Mouse (Mus musculus) heart, embryonic 11.5 days (tissue): ENCODE measurements at regions not wholly inside any gene's neighbourhood (a gene's known extent, or its start where the extent isn't known, plus 50 kb on each side); places are given as distances from the start of the nearest gene placed in this dataset.
A peak's percentile ranks its signal among the peaks of the same experiment; 100 is the strongest.

Experiments used
- ATAC-seq: fragments of 200-750 bp; cut with Nextera tagmentation; replicated peaks from 2 replicates; pipeline ENCODE4 v1.8.0; 2017; ENCODE audit warnings: moderate library complexity; ENCODE audit not compliant: insufficient number of reproducible peaks, low FRiP score, low TSS enrichment
- H3K27ac ChIP-seq: fragments of 300-500 bp; sonication (generic); 2 replicates; pipeline ENCODE4 v1.5.1; 2014; ENCODE audit warnings: mild to moderate bottlenecking, low read depth, low read length
- H3K27me3 ChIP-seq: fragments of 300-500 bp; sonication (generic); 2 replicates; pipeline ENCODE4 v1.6.1; 2014; ENCODE audit warnings: mild to moderate bottlenecking, low read length, mixed read lengths; ENCODE audit not compliant: control insufficient read depth, insufficient read depth
- H3K36me3 ChIP-seq: fragments of 300-500 bp; sonication (generic); 2 replicates; pipeline ENCODE4 v1.6.1; 2014; ENCODE audit warnings: mild to moderate bottlenecking, low read length, moderate library complexity, mixed read lengths; ENCODE audit not compliant: control insufficient read depth, insufficient read depth
- H3K4me1 ChIP-seq: fragments of 300-500 bp; sonication (generic); 2 replicates; pipeline ENCODE4 v1.6.1; 2014; ENCODE audit warnings: low read length; ENCODE audit not compliant: control insufficient read depth, insufficient read depth
- H3K4me2 ChIP-seq: fragments of 300-500 bp; sonication (generic); 2 replicates; pipeline ENCODE4 v1.6.1; 2014; ENCODE audit warnings: mild to moderate bottlenecking, moderate library complexity
- H3K4me3 ChIP-seq: fragments of 300-500 bp; sonication (generic); 2 replicates; pipeline ENCODE4 v1.5.1; 2014; ENCODE audit warnings: low read depth, low read length
- H3K9ac ChIP-seq: fragments of 300-500 bp; sonication (generic); 2 replicates; pipeline ENCODE4 v1.6.1; 2014; ENCODE audit warnings: mild to moderate bottlenecking, low read depth, low read length, moderate library complexity
- H3K9me3 ChIP-seq: fragments of 300-500 bp; sonication (generic); replicated peaks from 2 replicates; pipeline ENCODE4 v1.6.1; 2016; ENCODE audit warnings: low read length; ENCODE audit not compliant: control insufficient read depth
- WGBS: fragments of 180-500 bp; shearing (Covaris S2); extraction: QIAGEN DNeasy Blood & Tissue Kit; methylation state at CpG from one replicate; pipeline ENCODE4 v1.1.7; 2014; ENCODE audit not compliant: insufficient replicate concordance; 5-methylcytosine and 5-hydroxymethylcytosine counted together

GRCm38 (mm10) chr16:76222960-76223359 is 150.7 kb downstream of the Nrip1 start:
- no peaks in the 10 kb centered on the region for H3K36me3 ChIP-seq
- H3K27ac ChIP-seq = no peak overlapping the region
- H3K9ac ChIP-seq = no peak overlapping the region
- H3K27me3 ChIP-seq = no peaks in the 10 kb centered on the region
- no peaks in the 10 kb centered on the region for H3K9me3 ChIP-seq
- H3K4me3 ChIP-seq = no peak overlapping the region
- H3K4me2 ChIP-seq = no peak overlapping the region
- 80% methylated on average over 5 of the region's 5 CpGs for WGBS
- ATAC-seq = no peak
- H3K4me1 ChIP-seq = no peaks in the 10 kb centered on the region

DNA sequence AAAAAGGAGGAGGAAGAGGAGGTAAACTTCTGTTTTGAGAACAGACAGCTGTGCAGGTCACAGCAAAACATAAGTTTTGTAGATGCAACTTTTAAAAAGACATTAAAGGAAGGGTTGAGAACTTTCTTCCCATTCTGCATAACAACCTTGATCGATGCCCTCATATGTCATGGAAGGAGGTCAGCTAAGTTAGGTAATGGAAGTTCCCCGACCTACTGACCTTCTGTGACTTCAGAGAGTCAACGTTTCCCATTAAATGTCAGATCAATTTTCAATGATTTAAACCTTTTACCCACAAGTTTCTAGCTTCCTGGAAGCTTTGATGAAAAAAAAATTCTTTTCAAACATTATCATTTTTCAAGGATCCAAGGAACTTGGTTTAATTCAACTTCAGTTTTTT is 153.2 kb downstream of the Nrip1 start:
- Histone ChIP-seq H3K9me3 (no peaks in the 10 kb centered on the region), H3K4me1 (no peaks in the 10 kb centered on the region), H3K27ac (no peak overlapping the region), H3K36me3 (no peaks in the 10 kb centered on the region), H3K27me3 (no peaks in the 10 kb centered on the region), H3K9ac (no peak overlapping the region), H3K4me3 (no peak overlapping the region), H3K4me2 (no peak overlapping the region)
- 73% methylated on average over 3 of the region's 3 CpGs for WGBS
- no peak for ATAC-seq

- H3K9me3 ChIP-seq = no peaks in the 10 kb centered on the region
- no peaks in the 10 kb centered on the region for H3K4me1 ChIP-seq
- no peak overlapping the region for H3K27ac ChIP-seq
- H3K27me3 ChIP-seq = no peaks in the 10 kb centered on the region
- no peaks in the 10 kb centered on the region for H3K36me3 ChIP-seq
- H3K4me3 ChIP-seq = no peak overlapping the region
- no peak for ATAC-seq
- H3K9ac ChIP-seq = no peak overlapping the region
- H3K4me2 ChIP-seq = no peak overlapping the region
Measured at GRCm38 (mm10) chr16:76219233-76219632, 154.4 kb downstream of the Nrip1 start.

GRCm38 (mm10) chr16:76218310-76219170 is 155.1 kb downstream of the Nrip1 start:
- 83% methylated on average over 11 of the region's 11 CpGs for WGBS
- ATAC-seq = no peak
- H3K27ac ChIP-seq = no peak overlapping the region

DNA sequence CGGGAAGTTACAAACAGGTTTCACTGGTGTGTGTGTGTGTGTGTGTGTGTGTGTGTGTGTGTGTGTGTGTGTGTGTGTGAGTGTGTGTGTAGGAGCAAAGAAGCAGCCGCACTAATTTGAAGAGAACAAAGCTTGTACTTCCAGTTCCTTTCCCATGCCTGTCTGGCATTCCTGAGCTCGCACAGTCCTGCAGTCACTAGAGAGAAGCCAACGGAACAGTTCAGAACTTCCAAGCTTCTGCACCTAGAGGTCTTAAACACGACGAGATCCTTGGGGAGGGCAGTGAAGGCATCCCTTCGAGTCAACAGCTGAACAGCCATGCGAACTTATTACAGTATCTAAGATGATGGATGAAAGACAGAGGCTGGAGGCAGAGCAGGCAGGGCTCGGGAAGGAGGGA is 157.4 kb downstream of the Nrip1 start:
- Histone ChIP-seq H3K4me3 (no peak overlapping the region), H3K9me3 (no peaks in the 10 kb centered on the region), H3K4me1 (no peaks in the 10 kb centered on the region), H3K4me2 (no peak overlapping the region), H3K36me3 (no peaks in the 10 kb centered on the region), H3K27ac (no peak overlapping the region), H3K27me3 (no peaks in the 10 kb centered on the region), H3K9ac (no peak overlapping the region)
- WGBS = 30% methylated on average over 8 of the region's 9 CpGs
- no peak for ATAC-seq

More at GRCm38 (mm10) chr16:76218310-76219170, 155.1 kb downstream of the Nrip1 start:
- no peak overlapping the region for H3K4me3 ChIP-seq
- H3K9ac ChIP-seq = no peak overlapping the region
- H3K9me3 ChIP-seq = no peaks in the 10 kb centered on the region
- H3K36me3 ChIP-seq = no peaks in the 10 kb centered on the region
- H3K27me3 ChIP-seq = no peaks in the 10 kb centered on the region
- H3K4me2 ChIP-seq = no peak overlapping the region
- H3K4me1 ChIP-seq = no peaks in the 10 kb centered on the region

- Histone ChIP-seq H3K36me3 (no peaks in the 10 kb centered on the region), H3K4me3 (no peak overlapping the region), H3K9ac (no peak overlapping the region), H3K27me3 (no peaks in the 10 kb centered on the region), H3K27ac (no peak overlapping the region), H3K9me3 (no peaks in the 10 kb centered on the region), H3K4me2 (no peak overlapping the region), H3K4me1 (no peaks in the 10 kb centered on the region)
- ATAC-seq = peak; percentile 10; the same call in 1 of the 2 replicates
- 58% methylated on average over 5 of the region's 5 CpGs for WGBS
Measured at GRCm38 (mm10) chr16:76215558-76215957, 158.1 kb downstream of the Nrip1 start.

- no peak overlapping the region for H3K4me2 ChIP-seq
- no peak for ATAC-seq
- no peaks in the 10 kb centered on the region for H3K9me3 ChIP-seq
- 44% methylated on average over 11 of the region's 11 CpGs for whole genome bisulfite sequencing
- no peak overlapping the region for H3K9ac ChIP-seq
- H3K36me3 ChIP-seq = no peaks in the 10 kb centered on the region
- H3K27me3 ChIP-seq = no peaks in the 10 kb centered on the region
- H3K27ac ChIP-seq = no peak overlapping the region
- H3K4me3 ChIP-seq = no peak overlapping the region
- no peaks in the 10 kb centered on the region for H3K4me1 ChIP-seq
Measured at GRCm38 (mm10) chr16:76201773-76202571, 171.7 kb downstream of the Nrip1 start.

DNA sequence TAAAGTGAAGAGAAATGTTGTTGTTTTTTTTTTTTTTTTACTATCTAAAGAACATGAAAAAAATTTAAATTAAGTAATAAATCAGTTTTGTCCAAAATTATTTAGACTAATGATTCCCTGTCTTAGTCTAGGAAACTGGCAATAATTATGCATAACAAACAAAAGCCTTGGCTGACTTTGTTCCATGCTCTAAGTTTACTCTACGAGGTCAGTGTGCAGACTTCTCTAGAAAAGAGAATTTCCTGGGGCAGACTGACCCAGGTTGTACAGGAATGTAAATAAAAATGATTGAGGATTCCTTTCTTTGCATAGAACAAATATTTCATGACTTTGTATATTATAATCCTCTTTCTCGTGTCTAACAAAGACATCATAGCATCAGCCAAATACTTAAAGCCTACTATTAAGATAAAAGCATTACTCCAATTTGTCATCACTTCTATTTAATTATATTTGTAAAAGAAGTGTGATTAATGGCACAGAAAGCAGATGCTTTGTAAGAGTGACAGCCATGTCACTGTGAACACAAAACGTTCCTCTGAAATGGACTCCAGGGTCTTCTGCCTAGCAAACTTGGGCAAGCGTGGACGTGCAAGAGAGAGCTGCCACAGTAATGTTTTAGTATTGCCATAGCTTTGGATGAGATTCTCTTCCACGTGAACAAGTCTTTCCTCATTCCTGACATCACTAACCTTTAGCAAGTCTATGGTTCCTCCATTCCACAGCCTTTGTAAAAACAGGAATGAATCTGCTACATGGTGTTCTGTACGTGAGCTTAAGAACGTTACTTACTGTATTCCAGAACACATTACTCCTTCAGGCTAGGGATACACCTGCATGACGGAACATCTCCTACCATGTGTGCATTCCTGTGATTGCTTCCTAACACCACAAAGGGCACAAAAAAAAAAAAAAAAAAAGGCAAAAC is 172.6 kb downstream of the Nrip1 start:
- H3K9me3 ChIP-seq = no peaks in the 10 kb centered on the region
- H3K4me3 ChIP-seq = no peak overlapping the region
- no peak for ATAC-seq
- no peak overlapping the region for H3K27ac ChIP-seq
- no peak overlapping the region for H3K9ac ChIP-seq
- no peak overlapping the region for H3K4me2 ChIP-seq
- H3K27me3 ChIP-seq = no peaks in the 10 kb centered on the region
- no peaks in the 10 kb centered on the region for H3K4me1 ChIP-seq
- no peaks in the 10 kb centered on the region for H3K36me3 ChIP-seq
- WGBS = 74% methylated on average over 9 of the region's 9 CpGs
